Mouse (Mus musculus) right cerebral cortex, postnatal 36 days (tissue): ENCODE results near the gene Sarnp.

Experiments
- DNase-seq, 2 experiments: peaks; one replicate each; pipeline ENCODE4 v3.0.0; 2022; ENCODE audit warnings: low spot score in 2 of 2, mixed read lengths in 1 of 2

Gene Sarnp

GRCm38 (mm10) chr10:128891296-128892094 lies 74.4 kb downstream of the Sarnp start, which contains the start of gene Gdf11:
TSS of gene Gdf11 (minus strand) at chr10:128891718.
- no peak for DNase-seq

GRCm38 (mm10) chr10:128892246-128892645 lies 75.1 kb downstream of the Sarnp start:
- DNase-seq = no peak

- DNase-seq = peak in 1 of 2 experiments; percentile 48
Measured at GRCm38 (mm10) chr10:128895437-128895836, 78.3 kb downstream of the Sarnp start.

GRCm38 (mm10) chr10:128895952-128896693 lies 79.0 kb downstream of the Sarnp start:
- no peak for DNase-seq

- DNase-seq = no peak
Measured at GRCm38 (mm10) chr10:128896807-128897206, 79.7 kb downstream of the Sarnp start.

- DNase-seq = no peak
Measured at GRCm38 (mm10) chr10:128897501-128897900, 80.4 kb downstream of the Sarnp start.

GRCm38 (mm10) chr10:128899759-128900490 lies 82.8 kb downstream of the Sarnp start:
- no peak for DNase-seq

GRCm38 (mm10) chr10:128900698-128901097 lies 83.6 kb downstream of the Sarnp start, which contains the start of gene Cd63:
TSS of gene Cd63 (plus strand) at chr10:128900989.
- no peak for DNase-seq

- DNase-seq = no peak
Measured at GRCm38 (mm10) chr10:128901409-128901808, 84.3 kb downstream of the Sarnp start.

- DNase-seq = no peak
Measured at GRCm38 (mm10) chr10:128902409-128902988, 85.4 kb downstream of the Sarnp start.

- no peak for DNase-seq
Measured at GRCm38 (mm10) chr10:128904812-128905211, 87.7 kb downstream of the Sarnp start.

- no peak for DNase-seq
Measured at GRCm38 (mm10) chr10:128908778-128909448, 91.8 kb downstream of the Sarnp start.

- peak; percentile 58 to 64 for DNase-seq
Measured at GRCm38 (mm10) chr10:128909567-128910028, 92.5 kb downstream of the Sarnp start.

- no peak for DNase-seq
Measured at GRCm38 (mm10) chr10:128910066-128910841, 93.1 kb downstream of the Sarnp start.

GRCm38 (mm10) chr10:128911430-128911829 lies 94.3 kb downstream of the Sarnp start:
- DNase-seq = no peak

- DNase-seq = no peak
Measured at GRCm38 (mm10) chr10:128912268-128912667, 95.1 kb downstream of the Sarnp start.

GRCm38 (mm10) chr10:128912791-128913190 lies 95.7 kb downstream of the Sarnp start:
- no peak for DNase-seq

GRCm38 (mm10) chr10:128913219-128913618 lies 96.1 kb downstream of the Sarnp start:
- peak; percentile 79 to 82 for DNase-seq

GRCm38 (mm10) chr10:128913696-128914095 lies 96.6 kb downstream of the Sarnp start:
- no peak for DNase-seq

GRCm38 (mm10) chr10:128915550-128915949 lies 98.4 kb downstream of the Sarnp start:
- no peak for DNase-seq
